Comparison of ENCODE assay signal across 35 mouse cellular contexts in the genomic region with DNA sequence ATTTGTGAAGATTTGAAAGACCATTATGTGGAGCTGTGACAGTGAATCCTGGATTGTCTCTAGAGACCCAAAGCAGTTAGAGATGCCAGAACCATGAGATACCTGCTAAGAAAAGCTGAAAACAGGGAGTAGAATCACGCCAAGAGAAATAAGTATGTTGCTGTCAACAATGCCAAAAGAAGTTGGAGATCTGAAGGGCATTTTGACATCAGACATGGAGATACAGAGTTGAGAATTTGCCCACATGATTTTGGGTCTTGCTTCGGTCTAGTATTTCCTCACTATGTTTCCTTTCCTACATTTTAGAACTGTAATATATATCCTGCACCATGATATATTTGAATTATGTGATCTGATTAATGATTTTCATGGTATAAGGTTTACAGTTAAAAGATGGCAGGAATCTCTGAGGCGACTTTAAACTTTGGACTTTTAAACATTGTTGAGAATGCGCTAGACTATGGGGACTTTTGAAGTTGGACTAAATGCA.
"Had no signal": no experiment of that assay in that cellular context is flagged by ENCODE, and none has a peak within 500 bp of the region (broad histone marks: within the 10 kb centered on the region; RNA-seq: fewer than 3 reads in every experiment).

No protein-coding gene starts in this region.

- H3K4me1 ChIP-seq: heart, embryonic 12.5 days; heart, embryonic 13.5 days; heart, embryonic 15.5 days; hindbrain, embryonic 10.5 days; hindbrain, embryonic 12.5 days; hindbrain, embryonic 13.5 days; hindbrain, embryonic 15.5 days; intestine, embryonic 15.5 days; kidney, embryonic 15.5 days had no signal

- ATAC-seq: hindbrain, embryonic 16.5 days; hindbrain, postnatal 0 days; inflammation-experienced regulatory T-cells, adult 6 months; intestine, embryonic 15.5 days; intestine, embryonic 16.5 days; intestine, postnatal 0 days had no signal

- H3K36me3 ChIP-seq: heart, embryonic 12.5 days; heart, embryonic 13.5 days; heart, embryonic 15.5 days; hindbrain, embryonic 10.5 days; hindbrain, embryonic 12.5 days; hindbrain, embryonic 13.5 days; hindbrain, embryonic 15.5 days; intestine, embryonic 15.5 days; kidney, embryonic 15.5 days had no signal

- H3K4me3 ChIP-seq: heart, embryonic 12.5 days; heart, embryonic 13.5 days; heart, embryonic 15.5 days; hindbrain, embryonic 10.5 days; hindbrain, embryonic 12.5 days; hindbrain, embryonic 13.5 days; hindbrain, embryonic 15.5 days; intestine, embryonic 15.5 days; kidney, embryonic 15.5 days; layer of hippocampus, adult 2 months; left cerebral cortex, adult 2 months had no signal

- H3K4me2 ChIP-seq: heart, embryonic 11.5 days; heart, embryonic 12.5 days; heart, embryonic 13.5 days; heart, embryonic 15.5 days; hindbrain, embryonic 12.5 days; hindbrain, embryonic 13.5 days; hindbrain, embryonic 14.5 days; hindbrain, embryonic 15.5 days; intestine, embryonic 15.5 days; kidney, embryonic 15.5 days had no signal

- DNase-seq: heart, postnatal 10 days; heart, postnatal 14 days; heart, postnatal 36 days; heart, postnatal 4 days; kidney, adult 11 months; kidney, adult 18-20 months; kidney, adult 2 months; kidney, adult 8-10 months; kidney, adult 9 months; kidney, postnatal 10 days; kidney, postnatal 14 days; kidney, postnatal 25 days; kidney, postnatal 36 days; kidney, postnatal 4 days; layer of hippocampus, adult 9-11 months; layer of hippocampus, postnatal 36 days had no signal

- H3K9ac ChIP-seq: heart, embryonic 12.5 days; heart, embryonic 13.5 days; heart, embryonic 15.5 days; hindbrain, embryonic 12.5 days; hindbrain, embryonic 13.5 days; hindbrain, embryonic 14.5 days; hindbrain, embryonic 15.5 days; intestine, embryonic 15.5 days; kidney, embryonic 15.5 days had no signal

- H3K27me3 ChIP-seq: heart, embryonic 12.5 days; heart, embryonic 13.5 days; heart, embryonic 15.5 days; hindbrain, embryonic 12.5 days; hindbrain, embryonic 13.5 days; hindbrain, embryonic 15.5 days; intestine, embryonic 15.5 days; kidney, embryonic 15.5 days had no signal

- H3K9me3 ChIP-seq: heart, embryonic 12.5 days; heart, embryonic 13.5 days; heart, embryonic 15.5 days; hindbrain, embryonic 10.5 days; hindbrain, embryonic 12.5 days; hindbrain, embryonic 13.5 days; hindbrain, embryonic 15.5 days; intestine, embryonic 15.5 days; kidney, embryonic 15.5 days had no signal

- H3K27ac ChIP-seq: heart, embryonic 13.5 days; heart, embryonic 15.5 days; hindbrain, embryonic 10.5 days; hindbrain, embryonic 12.5 days; hindbrain, embryonic 13.5 days; hindbrain, embryonic 14.5 days; hindbrain, embryonic 15.5 days; hindbrain, postnatal 0 days; intestine, embryonic 15.5 days; kidney, embryonic 15.5 days; kidney, postnatal 0 days; layer of hippocampus, adult 2 months; left cerebral cortex, adult 2 months had no signal
